In genomic region chr13:54766192-54766768, GRCm38 (mm10) we compare ENCODE assay signal across 8 mouse cellular contexts. TPM values are rescaled to one million over a fixed set of nuclear protein-coding genes. Genes with fewer than 3 reads are reported as not detected.
A peak's percentile ranks its signal among the peaks of the same experiment; 100 is the strongest.
DNase-seq lines count a peak whose midpoint lies in the region; ATAC-seq lines count a peak whose summit lies in the region.

TSS of gene Sncb (minus strand) at chr13:54766595.

- H3K27ac ChIP-seq in kidney, embryonic 16.5 days (ENCODE audit: low read length), result no peak within 1 kb of the TSS
- H3K27ac ChIP-seq in liver, embryonic 13.5 days, result no peak within 1 kb of the TSS
- H3K27ac ChIP-seq in neural tube, embryonic 15.5 days (replicated peaks), result peak within 1 kb of the TSS; percentile 79

- H3K4me3 ChIP-seq in kidney, embryonic 16.5 days (ENCODE audit: low read length), result peak within 1 kb of the TSS; percentile 33
- peak within 1 kb of the TSS; percentile 16 for H3K4me3 ChIP-seq in liver, embryonic 13.5 days (replicated peaks)
- peak within 1 kb of the TSS; percentile 60 for H3K4me3 ChIP-seq in neural tube, embryonic 15.5 days (replicated peaks)

- no peaks in the 10 kb centered on the region for H3K9me3 ChIP-seq in kidney, embryonic 16.5 days (ENCODE audit: low read length)
- peaks cover 4% of the 10 kb centered on the region; the same call in 1 of the 2 replicates for H3K9me3 ChIP-seq in liver, embryonic 13.5 days (replicated peaks)
- H3K9me3 ChIP-seq in neural tube, embryonic 15.5 days (replicated peaks), result no peaks in the 10 kb centered on the region

- 2% methylated on average over 35 of the region's 35 CpGs for WGBS in kidney, embryonic 16.5 days
- 3% methylated on average over 33 of the region's 35 CpGs for WGBS in liver, embryonic 13.5 days (ENCODE audit: insufficient replicate concordance)
- WGBS in neural tube, embryonic 15.5 days, result under 1% methylated on average over 35 of the region's 35 CpGs

- no peaks in the 10 kb centered on the region for H3K36me3 ChIP-seq in kidney, embryonic 16.5 days (ENCODE audit: insufficient read depth, low read length)
- H3K36me3 ChIP-seq in liver, embryonic 13.5 days, result no peaks in the 10 kb centered on the region
- no peaks in the 10 kb centered on the region; the same call in 1 of the 2 replicates for H3K36me3 ChIP-seq in neural tube, embryonic 15.5 days

- DNase-seq in urinary bladder, postnatal 25 days (ENCODE audit: low spot score), result peak; percentile 42
- no peak for DNase-seq in urinary bladder, adult 18-20 months (ENCODE audit: low spot score in 2 of 2)
- DNase-seq in embryo, embryonic 10 days (ENCODE audit: low spot score), result peak; percentile 72
- peak; percentile 24 for DNase-seq in gastrocnemius, postnatal 25 days
- no peak for DNase-seq in liver, embryonic 13.5 days
- peak; percentile 75 for DNase-seq in thymus, postnatal 14 days

- no peak within 1 kb of the TSS for H3K9ac ChIP-seq in kidney, embryonic 16.5 days (replicated peaks; ENCODE audit: low read length)
- no peak within 1 kb of the TSS for H3K9ac ChIP-seq in liver, embryonic 13.5 days
- peak within 1 kb of the TSS; percentile 73 for H3K9ac ChIP-seq in neural tube, embryonic 15.5 days (replicated peaks)

- 0 out of 2 replicates have a peak, but pooled peaks have one; percentile 54 for ATAC-seq in kidney, embryonic 16.5 days (ENCODE audit: low FRiP score, low TSS enrichment)
- ATAC-seq in liver, embryonic 13.5 days (ENCODE audit: low read depth), result no peak
- peak; percentile 86 for ATAC-seq in neural tube, embryonic 15.5 days (ENCODE audit: low FRiP score)

- peaks cover 6% of the 10 kb centered on the region for H3K4me1 ChIP-seq in kidney, embryonic 16.5 days (ENCODE audit: insufficient read depth, low read length)
- peaks cover 10% of the 10 kb centered on the region for H3K4me1 ChIP-seq in liver, embryonic 13.5 days (replicated peaks)
- peaks cover 28% of the 10 kb centered on the region for H3K4me1 ChIP-seq in neural tube, embryonic 15.5 days

- peaks cover 53% of the 10 kb centered on the region for H3K27me3 ChIP-seq in kidney, embryonic 16.5 days (ENCODE audit: insufficient read depth, low read length)
- peaks cover 62% of the 10 kb centered on the region for H3K27me3 ChIP-seq in liver, embryonic 13.5 days
- peaks cover 47% of the 10 kb centered on the region for H3K27me3 ChIP-seq in neural tube, embryonic 15.5 days (replicated peaks)

- H3K4me2 ChIP-seq in kidney, embryonic 16.5 days (replicated peaks; ENCODE audit: low read depth, low read length), result peak within 1 kb of the TSS; percentile 41
- peak within 1 kb of the TSS; percentile 41 for H3K4me2 ChIP-seq in liver, embryonic 13.5 days
- peak within 1 kb of the TSS; percentile 69 for H3K4me2 ChIP-seq in neural tube, embryonic 15.5 days

RNA-seq across cellular contexts. Expression of gene Sncb, which starts in this region (rescaled TPM):
- total RNA-seq in gastrocnemius, postnatal 25 days (2021), result not detected
- polyA plus RNA-seq in kidney, embryonic 16.5 days (2015; fragmentation: Nextera tagmentation; extraction: Ambion mirVana), result not detected in 2 replicates
- not detected in 2 replicates for polyA plus RNA-seq in liver, embryonic 13.5 days (2015; fragmentation: Nextera tagmentation; extraction: Ambion mirVana)
- 110 and 122 TPM in 2 replicates for polyA plus RNA-seq in neural tube, embryonic 15.5 days (2015; fragmentation: Nextera tagmentation; extraction: Ambion mirVana)

Comparison
In these comparisons a context has a peak if more than half of its experiments do, and no peak if none do; other contexts are left out.
1. RNA of gene Sncb (polyA plus RNA-seq): 110 to 122 TPM in neural tube, embryonic 15.5 days; not detected in kidney, embryonic 16.5 days and not detected in liver, embryonic 13.5 days; every median in the first group is over 100 times any median in the second.
2. DNase-seq: peak in urinary bladder, postnatal 25 days (single experiment), embryo, embryonic 10 days (single experiment) and thymus, postnatal 14 days (single experiment); none in urinary bladder, adult 18-20 months (0 of 2) and liver, embryonic 13.5 days (single experiment).
3. Peak in DNase-seq in gastrocnemius, postnatal 25 days; RNA of the gene not detected or under 1 TPM.
4. Peak in ATAC-seq, H3K4me3 ChIP-seq and H3K4me2 ChIP-seq in kidney, embryonic 16.5 days; RNA of the gene not detected or under 1 TPM.
5. Peak in every context shown above with its lines, with median percentiles within 50 percentile points of each other: H3K4me2 ChIP-seq and H3K4me3 ChIP-seq.